Mouse (Mus musculus) forelimb bud, embryonic 11.5 days (tissue): ENCODE results near the gene Smc3.
A peak's percentile ranks its signal among the peaks of the same experiment; 100 is the strongest.
"Not testable (repeated sequence)": the region's sequence is repeated elsewhere in the genome, so short reads cannot be mapped to it uniquely, and the experiment has no call there.

Experiments used
- DNase-seq: peaks from one replicate; pipeline ENCODE4 v3.0.0-alpha.2; 2012; ENCODE audit warnings: low read depth, low spot score

Smc3 gene

DNA sequence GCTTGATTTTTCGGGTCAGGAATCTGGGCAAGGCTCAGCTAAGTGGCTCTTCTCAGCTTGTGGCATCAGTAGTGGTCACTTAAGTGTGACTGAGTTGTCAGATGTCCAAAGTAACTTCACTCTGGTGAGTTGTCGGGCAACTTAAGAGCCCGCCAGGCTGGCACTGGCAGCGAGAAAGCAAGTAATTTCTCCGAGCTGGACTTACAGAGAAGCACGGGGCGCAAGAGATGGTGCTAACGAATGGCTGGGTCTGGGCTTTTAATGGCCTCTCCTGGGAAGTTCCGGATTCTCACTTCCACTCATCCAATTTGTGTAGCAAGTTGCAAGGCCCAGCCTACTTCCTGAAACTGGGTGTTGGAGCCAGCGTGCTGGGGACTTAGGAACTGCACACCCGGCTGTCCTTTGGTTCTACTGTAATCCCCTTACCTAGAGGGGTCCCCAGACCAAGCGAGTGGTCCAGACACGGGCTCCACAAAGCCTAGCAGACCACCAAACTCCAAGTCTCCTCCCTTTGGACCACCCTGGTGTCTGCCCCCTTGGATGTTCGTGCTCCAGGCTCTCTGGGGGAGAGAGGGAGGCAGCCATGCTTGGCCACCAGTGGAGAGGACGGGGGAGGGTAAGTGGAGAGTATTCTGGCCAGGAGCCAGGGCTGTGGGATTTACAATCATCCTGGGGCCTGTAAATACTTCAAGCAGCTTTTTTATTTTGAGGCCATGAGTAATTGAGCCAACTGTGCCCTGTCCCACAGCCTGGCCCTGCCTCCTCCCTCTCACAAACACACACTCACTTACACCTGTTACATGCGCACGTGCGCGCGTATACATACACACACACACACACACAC, 53.6 kb downstream of the Smc3 start:
- DNase-seq, result peak; percentile 89

DNA sequence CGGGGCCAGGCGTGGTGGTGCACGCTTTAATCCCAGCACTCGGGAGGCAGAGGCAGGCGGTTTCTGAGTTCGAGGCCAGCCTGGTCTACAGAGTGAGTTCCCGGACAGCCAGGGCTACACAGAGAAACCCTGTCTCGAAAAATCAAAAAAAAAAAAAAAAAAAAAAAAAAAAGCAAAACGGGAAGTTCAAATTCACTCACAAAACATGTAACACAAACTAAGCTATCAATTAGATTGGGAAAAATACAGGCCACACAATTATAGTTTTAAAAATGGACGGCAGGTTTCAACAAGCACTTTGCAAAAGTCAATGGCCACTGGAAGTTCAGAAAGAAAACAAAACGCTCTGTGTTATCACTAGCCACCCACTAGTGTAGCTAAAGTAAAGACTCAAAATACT, 56.2 kb downstream of the Smc3 start:
- not testable (repeated sequence) for DNase-seq

DNA sequence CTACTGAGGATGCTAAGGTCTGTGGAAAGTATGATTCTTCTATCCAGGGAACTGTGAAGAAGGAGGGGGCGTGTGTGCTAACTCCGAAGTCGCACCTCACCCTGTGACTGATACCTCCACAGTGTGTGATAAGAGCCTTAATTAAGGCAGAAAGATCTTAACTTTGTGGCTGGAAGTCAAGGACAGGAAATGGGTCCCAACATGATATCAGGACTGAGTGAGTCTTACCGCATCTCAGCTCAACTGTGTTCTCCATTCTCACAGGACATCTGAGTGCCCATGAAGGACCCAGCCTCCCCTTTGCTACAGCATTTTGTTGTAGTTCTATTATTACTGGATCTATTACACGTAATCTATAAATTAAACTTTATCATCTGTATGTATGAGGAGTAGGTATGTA, 57.2 kb downstream of the Smc3 start:
- no peak for DNase-seq

DNA sequence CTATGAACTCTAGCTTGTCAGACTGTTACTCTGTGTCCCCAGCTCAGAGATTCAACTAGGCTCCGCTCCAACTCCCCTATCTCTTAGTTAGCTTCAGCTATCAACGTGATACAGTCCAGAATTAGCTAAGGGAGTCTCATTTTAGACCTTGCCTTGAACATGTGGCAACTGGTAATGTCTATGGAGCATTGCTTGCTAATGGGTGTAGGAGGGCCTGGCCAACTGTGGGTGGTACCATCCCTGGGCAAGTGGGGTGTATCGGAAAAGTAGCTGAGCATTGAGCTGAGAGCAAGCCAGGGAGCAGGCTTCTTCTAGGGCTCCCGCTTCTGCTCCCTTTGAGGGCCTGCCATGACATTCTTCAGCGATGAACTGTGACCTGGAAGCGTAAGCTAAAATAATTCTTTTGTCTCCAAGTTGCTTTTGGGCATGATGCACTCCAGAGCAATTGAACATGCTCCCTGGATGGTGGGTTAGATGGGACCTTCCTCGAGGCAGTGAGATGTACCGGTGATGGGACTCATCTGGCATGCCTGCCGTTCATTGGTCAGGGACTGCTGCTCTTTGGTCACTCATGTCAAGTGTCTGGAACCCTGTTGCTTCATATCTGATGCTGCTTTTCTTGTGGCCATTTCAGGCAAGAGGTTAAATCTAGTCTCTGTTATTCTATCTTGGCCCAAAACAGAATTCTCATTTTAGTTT, 60.7 kb downstream of the Smc3 start:
- no peak for DNase-seq

DNA sequence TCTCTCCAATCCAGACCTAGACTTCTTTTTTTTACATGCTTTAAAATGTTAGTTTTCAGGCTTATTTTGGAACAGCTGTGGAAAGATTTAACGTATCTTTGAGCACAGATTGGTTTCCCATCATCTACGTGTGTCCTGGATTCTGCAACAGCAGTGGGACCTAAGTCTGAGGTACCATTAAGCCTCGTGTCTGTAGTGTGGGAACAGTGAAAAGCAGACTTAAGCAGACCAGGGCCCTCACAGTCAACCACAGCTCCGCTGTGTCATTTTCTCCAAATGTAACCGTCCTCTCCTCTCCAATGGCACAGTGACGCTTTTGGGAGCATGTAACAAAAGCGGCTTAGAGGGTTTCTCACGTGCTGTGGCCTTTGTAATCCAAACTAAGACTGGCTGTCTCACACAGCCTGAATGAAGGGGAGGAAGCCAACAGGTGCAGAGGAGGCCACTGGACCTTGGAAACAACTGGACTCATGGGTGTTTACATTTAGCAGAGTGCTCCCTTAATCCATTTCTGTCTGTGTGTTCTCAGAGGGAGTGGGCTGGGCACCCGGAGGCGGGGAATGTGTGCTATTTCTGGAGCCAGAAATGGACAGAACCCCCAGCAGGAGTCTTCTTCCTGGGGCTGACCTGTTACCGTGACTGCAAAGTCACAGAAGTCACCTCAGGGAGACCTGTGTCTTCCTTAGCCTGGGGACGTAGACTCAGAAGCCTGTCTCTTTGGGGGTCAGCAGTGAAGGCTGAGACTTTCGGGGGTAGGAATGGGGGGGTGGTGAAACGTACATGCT, 61.9 kb downstream of the Smc3 start:
- no peak for DNase-seq

DNA sequence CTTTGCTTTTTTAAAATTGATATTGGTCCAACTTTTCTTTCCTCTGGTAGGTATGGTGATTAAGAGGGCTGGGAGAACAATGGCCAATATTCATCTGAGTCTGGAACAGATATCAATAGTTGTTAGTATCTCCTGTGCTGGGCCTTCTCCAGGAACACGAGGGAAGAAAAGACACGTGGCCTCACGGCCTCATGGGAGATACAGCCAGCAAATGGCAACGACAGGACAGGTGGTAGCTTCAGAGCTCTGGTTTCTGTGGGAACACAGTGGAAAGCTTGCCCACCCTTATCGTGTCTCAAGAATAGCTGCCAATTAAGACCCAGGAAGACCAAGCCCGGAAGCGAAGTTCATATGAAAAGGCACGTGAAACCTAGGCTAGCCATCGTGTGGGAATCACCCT, 64.6 kb downstream of the Smc3 start:
- no peak for DNase-seq

DNA sequence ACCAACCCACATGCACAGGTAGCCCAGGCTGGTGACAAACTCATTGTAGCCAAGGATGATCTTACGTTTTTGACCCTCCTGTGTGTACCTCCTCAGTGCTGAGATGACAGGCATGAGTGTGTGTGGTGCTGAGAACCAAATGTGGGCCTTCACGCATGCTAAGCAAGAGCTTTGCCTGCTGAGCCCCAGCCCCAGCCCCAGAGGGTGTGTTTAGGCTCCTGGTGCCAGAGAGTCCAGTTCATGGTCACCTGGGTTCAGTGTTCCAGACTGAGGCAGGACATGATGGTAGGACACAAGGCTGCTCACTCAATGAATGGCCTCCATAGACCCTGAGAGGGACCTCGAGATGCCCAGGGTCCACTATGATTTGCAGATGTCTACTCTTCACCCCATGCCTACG, 65.2 kb downstream of the Smc3 start:
- DNase-seq, result no peak

DNA sequence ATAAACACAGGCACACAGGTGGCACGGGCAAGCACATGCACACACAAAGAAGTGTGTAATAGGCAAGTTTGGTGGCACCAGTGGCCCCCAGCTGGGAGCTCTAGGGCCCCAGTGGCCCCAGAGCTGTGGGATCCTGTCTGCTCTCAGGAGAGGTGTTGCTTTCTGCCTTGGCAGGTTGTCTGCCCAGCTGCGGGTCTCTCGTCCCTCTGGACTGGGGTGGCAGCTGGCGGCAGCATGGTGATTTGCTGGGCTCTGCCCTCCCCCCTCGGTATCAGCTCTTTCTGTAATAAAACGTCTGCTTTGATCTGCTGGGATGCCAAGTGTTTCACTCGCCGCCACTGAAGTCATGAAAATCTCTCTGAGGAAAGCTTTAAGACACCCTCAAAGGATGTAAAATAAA, 66.5 kb downstream of the Smc3 start:
- DNase-seq, result no peak

DNA sequence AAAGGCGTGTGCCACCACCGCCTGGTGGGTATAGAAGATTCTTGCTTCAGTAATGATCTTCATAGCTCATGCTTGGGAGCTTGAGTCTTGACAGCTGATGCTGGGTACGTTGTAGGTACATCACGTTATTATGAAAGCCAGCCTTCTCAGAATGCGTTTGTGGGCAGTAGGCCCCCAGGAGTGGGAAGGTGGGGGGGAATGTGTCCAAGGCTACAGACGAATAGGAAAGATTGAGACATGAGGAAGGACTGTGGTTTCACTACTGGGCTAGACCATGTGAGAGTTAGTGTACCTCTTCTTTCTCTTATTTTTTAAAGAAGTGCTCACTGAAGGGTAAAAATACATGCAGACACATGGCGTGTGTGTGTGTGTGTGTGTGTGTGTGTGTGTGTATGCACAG, 68.6 kb downstream of the Smc3 start:
- DNase-seq, result no peak

DNA sequence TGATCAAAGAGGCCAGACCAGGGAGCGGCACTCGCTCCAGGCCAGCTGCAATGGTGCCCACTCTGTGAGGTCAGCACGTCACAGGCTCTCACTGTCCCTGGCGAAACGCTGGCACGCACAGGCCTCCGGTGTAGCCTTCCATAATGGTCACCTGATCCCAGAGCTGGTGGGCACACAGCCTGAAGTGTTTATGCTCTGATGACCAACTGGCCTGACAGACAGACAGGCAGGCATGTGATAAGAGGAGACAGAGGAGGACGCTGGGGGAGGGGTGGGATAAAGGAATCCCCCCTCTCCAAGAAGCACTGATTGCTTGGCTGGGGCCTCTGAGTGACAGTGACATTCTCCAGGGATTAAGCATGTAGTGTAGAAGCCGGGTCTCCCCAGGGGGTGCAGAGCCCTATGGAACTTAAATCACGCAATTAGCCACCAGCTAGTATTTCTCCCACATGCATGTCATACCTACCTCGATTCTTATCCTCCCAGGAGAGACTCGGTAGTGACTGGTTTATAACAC, 70.5 kb downstream of the Smc3 start:
- no peak for DNase-seq

DNA sequence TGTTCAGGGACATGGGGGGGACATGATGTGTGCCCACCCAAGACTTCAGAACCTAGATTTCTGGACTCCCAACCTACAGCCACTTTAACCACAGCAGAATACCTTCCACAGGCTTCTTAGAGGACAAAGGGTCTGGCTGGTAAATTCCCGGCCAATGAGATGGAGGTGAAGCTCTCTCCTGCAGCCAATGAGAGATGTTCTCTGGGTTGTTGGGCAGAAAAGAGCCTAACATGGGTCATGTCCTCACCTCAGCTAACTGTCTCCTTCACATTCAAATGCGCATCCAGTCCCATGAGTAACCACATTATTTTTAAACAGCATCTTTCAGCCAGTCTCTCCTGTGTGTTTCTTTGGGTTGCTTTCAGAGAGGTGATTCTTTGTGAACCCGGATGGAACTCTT, 71.2 kb downstream of the Smc3 start:
- no peak for DNase-seq

DNA sequence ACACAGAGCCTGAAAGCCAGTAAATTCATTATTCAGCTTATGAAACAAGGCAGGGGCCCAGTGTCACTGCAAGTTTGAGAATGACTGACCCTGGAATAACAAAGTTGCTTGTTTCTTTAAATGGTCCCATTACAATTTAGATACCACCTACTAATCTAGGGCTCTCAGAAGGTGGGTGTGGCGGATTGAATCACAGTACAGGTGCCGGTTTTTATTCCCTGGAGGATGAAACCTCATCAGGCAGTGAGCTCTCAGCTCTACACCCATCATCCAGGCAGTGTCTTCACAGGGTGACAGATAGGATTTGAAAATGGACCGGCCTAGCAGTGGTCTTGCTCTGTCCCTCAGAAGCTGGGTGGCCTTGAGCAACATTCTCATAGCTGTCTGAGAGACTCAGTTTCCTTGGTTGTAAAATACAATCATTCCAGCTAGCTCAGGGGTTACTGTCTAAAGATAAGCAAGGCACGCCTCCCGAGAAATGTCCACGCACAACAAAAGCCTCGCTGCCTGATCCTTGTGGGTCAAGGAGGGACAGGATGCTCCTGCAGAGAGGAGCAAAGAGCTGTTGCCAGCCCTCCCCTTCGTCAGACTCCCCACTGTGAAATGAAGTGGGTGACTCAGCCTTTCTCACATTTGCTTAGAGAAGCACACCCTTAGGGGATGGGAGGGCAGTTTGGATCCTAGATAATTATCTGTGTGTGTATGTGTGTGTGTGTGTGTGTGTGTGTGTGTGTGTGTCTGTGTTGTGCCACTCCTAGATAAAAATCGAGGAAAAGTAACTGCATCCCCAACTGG, 74.1 kb downstream of the Smc3 start:
- no peak for DNase-seq

DNA sequence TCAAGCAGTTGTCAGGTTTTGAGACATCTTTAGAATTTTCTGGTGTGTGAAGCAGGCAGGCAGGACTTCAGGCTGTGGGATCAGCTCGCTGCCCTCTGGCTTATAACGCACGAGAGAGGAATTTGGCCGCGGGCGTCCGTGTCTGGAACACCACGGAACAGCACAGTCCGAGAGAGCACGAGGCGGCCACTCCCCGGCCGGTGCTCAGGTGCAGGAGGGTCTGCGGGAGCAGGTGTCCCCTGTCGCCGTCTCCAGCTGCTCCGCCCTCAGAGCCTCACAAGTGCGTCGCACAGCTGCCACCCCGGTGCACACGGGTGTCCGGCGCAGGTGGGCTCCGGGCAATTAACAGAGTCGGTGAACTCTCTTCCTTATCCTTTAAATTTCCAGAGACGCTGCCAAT, 76.0 kb downstream of the Smc3 start:
- no peak for DNase-seq

DNA sequence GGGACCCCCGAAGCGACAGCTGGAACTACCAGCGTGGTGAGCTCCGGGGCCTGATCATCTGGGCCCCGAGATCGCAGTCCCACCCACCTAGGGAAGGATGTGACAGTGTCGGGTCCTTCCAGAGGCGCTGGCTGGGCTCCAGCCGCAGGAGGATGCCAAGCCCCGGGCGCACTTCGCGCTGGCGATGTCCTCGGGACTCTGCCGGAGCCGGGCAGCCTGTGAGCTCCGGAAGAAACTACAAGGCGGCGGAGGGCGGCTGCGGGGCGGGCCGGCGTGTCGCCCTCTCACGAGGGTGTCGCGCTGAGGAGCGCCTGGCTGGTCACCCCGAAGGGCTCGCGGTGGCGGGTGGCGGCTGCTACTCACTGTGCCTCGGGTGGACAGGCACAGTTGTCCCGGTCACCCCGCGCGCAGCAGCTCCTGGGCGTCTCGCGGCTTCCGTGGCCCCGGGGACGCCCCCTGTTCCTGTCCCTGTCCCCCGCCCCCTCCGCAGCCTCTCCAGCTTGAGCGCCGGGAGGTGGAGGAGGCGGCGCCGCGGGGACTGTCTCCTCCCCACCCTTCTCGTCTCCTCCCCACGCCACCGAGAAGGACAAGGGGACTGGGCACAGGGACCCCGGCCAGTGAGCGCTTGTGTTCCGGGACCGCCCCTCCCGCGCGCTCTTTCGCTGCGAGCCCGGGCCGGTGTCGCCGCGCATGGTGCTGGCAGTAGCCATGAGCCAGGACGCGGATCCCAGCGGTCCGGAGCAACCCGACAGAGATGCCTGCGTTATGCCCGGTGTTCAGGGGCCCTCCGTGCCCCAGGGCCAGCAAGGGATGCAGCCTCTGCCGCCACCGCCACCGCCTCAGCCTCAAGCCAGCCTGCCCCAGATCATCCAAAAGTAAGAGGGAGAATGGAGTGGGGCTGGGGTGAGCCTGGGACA, 76.8 kb downstream of the Smc3 start, which contains the start of gene Rbm20:
Gene Rbm20, plus strand, starts transcription at position 589 of the 917 bp plus-strand sequence.
- DNase-seq, result no peak

DNA sequence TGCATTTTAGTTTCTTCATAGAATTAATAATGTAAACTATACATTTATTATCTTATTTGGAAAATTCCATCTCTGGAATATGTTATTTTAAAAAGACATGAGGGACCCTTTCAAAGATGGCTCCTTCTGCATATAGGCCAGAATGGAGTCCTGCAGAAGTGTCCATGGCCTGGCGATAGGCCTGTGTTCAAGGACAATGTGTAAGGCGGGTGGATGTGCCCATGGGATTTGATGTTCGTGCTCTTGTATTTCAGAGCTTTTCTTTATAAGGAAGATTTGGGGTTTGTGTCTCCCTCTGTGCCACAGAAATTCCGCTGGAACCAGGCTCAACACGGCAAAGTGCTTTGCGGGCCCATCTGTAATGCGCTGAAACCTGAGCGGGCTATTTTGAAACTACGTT, 79.0 kb downstream of the Smc3 start:
- no peak for DNase-seq

DNA sequence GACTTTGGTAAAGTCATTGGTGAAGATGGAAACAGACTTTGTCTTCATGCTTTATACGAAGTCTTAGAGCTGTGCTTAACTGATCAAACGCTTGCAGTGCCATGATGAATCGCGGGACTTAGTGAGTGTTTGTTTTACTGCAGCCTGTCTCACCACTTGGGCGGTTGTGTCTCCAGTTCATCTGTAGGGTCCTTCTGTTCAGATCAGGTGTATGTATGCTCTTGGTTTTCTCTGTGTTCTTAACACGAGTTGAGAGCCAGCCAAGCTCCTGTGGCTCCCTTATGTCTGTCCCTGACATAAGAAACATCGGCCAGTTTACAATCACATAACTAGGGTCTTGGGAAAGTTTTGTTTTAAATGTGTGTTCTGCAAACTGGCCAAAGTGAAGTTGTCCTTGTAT, 79.8 kb downstream of the Smc3 start:
- DNase-seq, result no peak

DNA sequence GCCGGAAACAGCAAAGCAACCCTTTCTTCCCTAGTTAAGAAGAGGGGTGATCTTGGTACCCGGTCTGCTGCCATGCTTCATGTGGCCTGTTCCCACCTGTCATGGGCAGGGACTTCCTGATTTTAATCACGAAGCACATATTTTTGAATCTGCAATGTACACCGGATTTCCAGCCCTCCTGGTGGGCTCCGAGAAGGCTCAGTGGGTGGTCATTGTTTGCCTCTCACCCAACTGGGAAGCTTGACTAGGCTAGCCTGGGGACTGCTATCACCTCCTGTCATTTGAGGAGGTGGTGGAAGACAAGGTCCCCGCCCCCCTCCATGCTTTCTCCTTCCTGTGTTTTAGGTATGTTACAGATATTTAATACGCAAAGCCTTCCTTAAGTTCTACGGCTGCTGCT, 82.2 kb downstream of the Smc3 start:
- no peak for DNase-seq

DNA sequence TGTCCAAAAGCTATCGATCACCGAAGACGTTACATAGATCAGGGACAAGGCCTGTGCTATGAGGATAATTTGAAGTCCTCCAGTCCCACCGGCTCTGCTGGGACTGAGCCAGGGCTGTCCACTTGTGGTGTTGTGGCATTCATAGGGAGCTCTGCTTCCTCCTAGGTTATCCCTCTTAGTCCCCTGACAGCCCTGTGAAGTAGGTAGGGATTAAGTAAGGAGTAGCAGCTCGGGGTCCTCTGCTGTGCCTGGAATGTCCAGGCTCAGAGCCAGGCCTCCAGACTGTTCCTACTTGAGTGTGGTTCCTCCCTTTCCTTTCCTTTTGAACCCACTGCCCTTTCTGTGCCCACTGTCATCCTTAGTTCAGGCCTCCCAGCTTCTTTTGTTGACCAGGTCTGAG, 87.4 kb downstream of the Smc3 start:
- DNase-seq, result no peak

DNA sequence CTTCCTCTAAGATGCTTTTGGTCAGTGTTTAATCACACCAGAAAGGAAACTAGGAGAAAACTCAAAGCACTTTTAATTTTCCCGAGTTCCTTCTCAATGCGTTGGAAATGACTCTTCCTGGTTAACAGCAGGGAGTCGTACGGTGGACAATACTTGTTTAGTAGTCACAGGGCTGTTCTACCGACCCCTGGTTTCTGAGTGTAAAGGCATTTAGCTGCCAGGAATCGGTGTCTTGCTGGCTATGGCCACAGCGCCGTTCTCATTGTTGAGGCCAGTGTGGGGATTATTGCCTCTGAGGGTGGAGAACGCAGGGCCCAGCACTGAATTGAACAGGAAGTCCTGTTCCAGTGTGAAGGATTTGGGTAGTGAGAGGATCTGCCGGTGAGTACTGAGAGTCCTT, 90.6 kb downstream of the Smc3 start:
- no peak for DNase-seq

DNA sequence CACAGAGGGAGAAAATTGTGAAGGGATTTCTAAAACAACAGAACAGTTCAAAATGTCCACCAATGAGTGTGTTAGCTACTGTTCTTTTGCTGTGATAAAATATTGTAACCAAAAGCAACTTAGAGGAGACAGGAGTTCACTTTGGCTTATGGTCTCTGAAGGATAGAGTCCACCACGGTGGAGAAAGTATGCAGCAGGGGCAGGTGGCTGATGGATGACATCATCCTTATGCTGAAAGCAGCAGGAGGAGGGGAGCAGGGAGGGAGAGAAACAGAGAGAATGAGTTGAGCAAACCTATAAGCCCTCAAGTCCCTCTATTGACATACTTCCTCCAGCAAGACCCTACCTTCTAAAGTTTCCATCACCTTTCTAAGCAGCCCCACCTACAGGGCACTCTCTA, 93.8 kb downstream of the Smc3 start:
- DNase-seq, result no peak
